Mouse (Mus musculus): ENCODE results near the gene Ushbp1.

DNA sequence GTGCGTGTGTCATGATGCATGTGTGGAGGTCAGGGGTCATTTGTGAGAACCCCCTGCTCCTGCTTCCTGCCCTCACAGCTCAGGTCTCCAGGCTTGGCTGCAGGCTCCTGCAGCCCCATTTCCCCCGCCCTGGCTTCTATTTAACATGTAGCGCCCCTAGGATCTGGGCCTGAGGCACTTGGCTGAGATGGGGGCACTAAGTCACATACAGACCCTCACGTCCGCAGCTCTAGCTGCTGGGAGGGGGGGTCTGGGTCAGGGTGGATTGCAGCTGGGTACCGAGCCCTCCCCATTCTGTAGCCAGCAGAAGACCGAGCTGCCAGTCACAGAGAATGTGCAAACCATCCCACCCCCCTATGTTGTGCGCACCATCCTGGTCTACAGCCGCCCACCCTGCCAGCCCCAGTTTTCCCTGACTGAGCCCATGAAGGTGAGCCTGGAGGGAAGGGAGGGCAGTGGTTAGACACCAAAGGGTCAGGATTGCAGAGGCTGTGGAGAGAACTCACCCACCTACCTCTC, 6.9 kb upstream of the Ushbp1 start:
- TF ChIP-seq TAL1 (IDR thresholded peaks at IDR 0.05; ENCODE audit: low read length) (no peak), GATA1 (IDR thresholded peaks at IDR 0.05; ENCODE audit: low read length) (no peak)

Data from erythroblast, embryonic 14.5 days (primary cell).